Mouse (Mus musculus): ENCODE results near the gene Nosip.
"Not testable (repeated sequence)": the region's sequence is repeated elsewhere in the genome, so short reads cannot be mapped to it uniquely, and the experiment has no call there.

GRCm38 (mm10) chr7:45110089-45110488 is 47.9 kb downstream of the Nosip start:
- TF ChIP-seq CHD2 (IDR thresholded peaks at IDR 0.05; ENCODE audit: low read depth, low read length); ZC3H11A (IDR thresholded peaks at IDR 0.05; ENCODE audit: borderline replicate concordance, low read depth, low read length); HCFC1 (IDR thresholded peaks at IDR 0.05; ENCODE audit: borderline replicate concordance, insufficient read depth, low read length): not testable (repeated sequence)
- peak; percentile 84 for TF ChIP-seq MAFK (IDR thresholded peaks at IDR 0.05; ENCODE audit: insufficient read depth, low read depth, low read length)

Measured in ES-E14 (cell line).